Mouse (Mus musculus) urinary bladder, postnatal 0 days (tissue): Measurements from ENCODE around the gene Zfp266. TPM values are rescaled to one million over a fixed set of nuclear protein-coding genes. Genes with fewer than 3 reads are reported as not detected.

Source experiments
- polyA plus RNA-seq: library from polyadenylated mRNA; unstranded; fragments of >200 nt; fragmentation: Nextera tagmentation; extraction: Ambion mirVana; gene quantifications from 2 replicates; pipeline ENCODE4 v1.2.1, GENCODE M21; 2015

The Zfp266 gene
- polyA plus RNA-seq: 37.6 and 45.4 TPM in 2 replicates

GRCm38 (mm10) chr9:20521306-20521957 is at the start of gene Zfp266:
Gene Zfp266 (minus strand): TSS chr9:20521417.

GRCm38 (mm10) chr9:20492527-20493233 is 28.5 kb downstream of the Zfp266 start, which contains the start of gene Zfp426:
Gene Zfp426 (minus strand): TSS chr9:20492746.

GRCm38 (mm10) chr9:20459377-20460317 is 61.6 kb downstream of the Zfp266 start, which contains the start of gene Zfp26:
Gene Zfp26 (minus strand): TSS chr9:20460162.

Other genes with a start within 250 kb of the Zfp266 start
- gene Olfr39, start 239.1 kb downstream of the Zfp266 start, polyA plus RNA-seq: not detected in 2 replicates
- not detected in 2 replicates for gene Olfr873, start 222.9 kb downstream of the Zfp266 start, polyA plus RNA-seq
- gene Olfr18, start 185.3 kb downstream of the Zfp266 start, polyA plus RNA-seq: not detected in 2 replicates
- gene Zfp560, start 136.2 kb downstream of the Zfp266 start, polyA plus RNA-seq: 36.4 and 39.5 TPM in 2 replicates
- 6.2 and 11.1 TPM in 2 replicates for gene Zfp26, start 61.3 kb downstream of the Zfp266 start, polyA plus RNA-seq
- gene Zfp426, start 28.7 kb downstream of the Zfp266 start, polyA plus RNA-seq: 9.6 and 11.3 TPM in 2 replicates
- gene Zfp846, start 59.9 kb upstream of the Zfp266 start, polyA plus RNA-seq: 6.2 and 6.6 TPM in 2 replicates
- gene Ubl5, start 121.5 kb upstream of the Zfp266 start, polyA plus RNA-seq: 287 and 316 TPM in 2 replicates
- gene Fbxl12, start 123.3 kb upstream of the Zfp266 start, polyA plus RNA-seq: 9.2 and 10.4 TPM in 2 replicates
- gene Pin1, start 130.7 kb upstream of the Zfp266 start, polyA plus RNA-seq: 36.1 and 37.6 TPM in 2 replicates
- 5.4 and 6.0 TPM in 2 replicates for gene Olfm2, start 224.9 kb upstream of the Zfp266 start, polyA plus RNA-seq